Mouse (Mus musculus) thymus, adult 2 months (tissue): ENCODE results near the gene Dennd5a.

Source experiments
- CTCF ChIP-seq: fragments of 200-500 bp; IDR thresholded peaks from 2 replicates; pipeline ENCODE4 v1.5.1; 2012; ENCODE audit warnings: mild to moderate bottlenecking, control low read depth, low read length, moderate library complexity, borderline replicate concordance; ENCODE audit not compliant: control insufficient read depth, poor library complexity, insufficient read depth; ENCODE audit errors: extremely low read depth
- POLR2A ChIP-seq: fragments of 200-500 bp; IDR thresholded peaks from 2 replicates; pipeline ENCODE4 v1.6.1; 2012; ENCODE audit warnings: mild to moderate bottlenecking, low read length, control low read depth, moderate library complexity; ENCODE audit not compliant: control insufficient read depth, poor library complexity, insufficient read depth; ENCODE audit errors: extremely low read depth

DNA sequence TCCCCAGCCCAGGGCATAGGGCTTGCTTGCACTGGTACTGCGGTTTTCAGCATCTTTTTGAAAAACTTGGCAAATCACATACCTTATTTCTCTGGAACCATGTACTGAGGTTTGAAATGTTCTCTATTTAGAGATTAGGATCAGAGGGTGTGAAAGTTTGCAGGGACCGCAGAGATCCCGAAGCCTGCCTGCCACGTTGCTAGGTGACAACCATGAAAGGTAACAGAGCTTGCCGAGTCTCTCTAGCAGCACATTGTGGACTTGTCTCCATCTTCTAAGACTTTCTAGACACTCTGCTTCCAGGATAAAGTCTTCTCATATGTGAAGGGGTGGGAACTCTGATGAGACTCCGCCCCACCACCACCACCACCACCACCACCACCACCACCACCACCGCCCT is 108.3 kb downstream of the Dennd5a start:
- no peak for TF ChIP-seq POLR2A
- no peak for TF ChIP-seq CTCF
